Mouse (Mus musculus): ENCODE data around the gene Gpr146. TPM values are rescaled to one million over a fixed set of nuclear protein-coding genes. Genes with fewer than 3 reads are reported as not detected.

Gene Gpr146
- total and polyA plus RNA-seq, 2 experiments from 2014 or later: 23.0 to 38.2 TPM

- no peaks in the 10 kb centered on the region for H3K27me3 ChIP-seq (ENCODE audit: control insufficient read depth, insufficient read depth, low read length)
- DNase-seq (ENCODE audit: low spot score): no peak
- peaks cover 23% of the 10 kb centered on the region for H3K4me1 ChIP-seq (ENCODE audit: control insufficient read depth, insufficient read depth)
- peaks cover 26% of the 10 kb centered on the region for H3K36me3 ChIP-seq (replicated peaks; ENCODE audit: control insufficient read depth, insufficient read depth, low read length)
- no peak overlapping the region for H3K4me3 ChIP-seq (ENCODE audit: low read depth, low read length)
- WGBS: 69% methylated on average over 4 of the region's 4 CpGs
- H3K27ac ChIP-seq (ENCODE audit: low read depth): peak overlapping the region; percentile 63
- no peaks in the 10 kb centered on the region for H3K9me3 ChIP-seq (replicated peaks; ENCODE audit: control insufficient read depth, low read length)
- H3K4me2 ChIP-seq (ENCODE audit: low read depth, low read length): no peak overlapping the region
- ATAC-seq (ENCODE audit: insufficient read depth, low read depth): no peak
- peak overlapping the region; percentile 41; the same call in 1 of the 2 replicates for H3K9ac ChIP-seq (replicated peaks; ENCODE audit: low read depth, low read length)
- no peak for TF ChIP-seq EP300 (IDR thresholded peaks at IDR 0.05; ENCODE audit: low read depth)
Observed at GRCm38 (mm10) chr5:139397359-139397916, 19.9 kb downstream of the Gpr146 start.

- Histone ChIP-seq H3K27ac (ENCODE audit: low read depth) (peak overlapping the region; percentile 63), H3K4me3 (ENCODE audit: low read depth, low read length) (no peak overlapping the region), H3K9me3 (replicated peaks; ENCODE audit: control insufficient read depth, low read length) (no peaks in the 10 kb centered on the region), H3K9ac (replicated peaks; ENCODE audit: low read depth, low read length) (0 out of 2 replicates have a peak overlapping the region, but pooled peaks have one; percentile 41), H3K4me1 (ENCODE audit: control insufficient read depth, insufficient read depth) (peaks cover 23% of the 10 kb centered on the region), H3K4me2 (ENCODE audit: low read depth, low read length) (peak overlapping the region; percentile 38; the same call in 1 of the 2 replicates), H3K27me3 (ENCODE audit: control insufficient read depth, insufficient read depth, low read length) (no peaks in the 10 kb centered on the region), H3K36me3 (replicated peaks; ENCODE audit: control insufficient read depth, insufficient read depth, low read length) (peaks cover 18% of the 10 kb centered on the region)
- peak; percentile 86 for ATAC-seq (ENCODE audit: insufficient read depth, low read depth)
- TF ChIP-seq EP300 (IDR thresholded peaks at IDR 0.05; ENCODE audit: low read depth) (no peak), CTCF (IDR thresholded peaks at IDR 0.05; ENCODE audit: low read depth) (peak; percentile 97)
- 11% methylated on average over 5 of the region's 5 CpGs for WGBS
- DNase-seq (ENCODE audit: low spot score): peak; percentile 94
Observed at GRCm38 (mm10) chr5:139397959-139398753, 20.7 kb downstream of the Gpr146 start.

GRCm38 (mm10) chr5:139398786-139399185, 21.3 kb downstream of the Gpr146 start:
- Histone ChIP-seq H3K4me3 (ENCODE audit: low read depth, low read length) (no peak overlapping the region), H3K27me3 (ENCODE audit: control insufficient read depth, insufficient read depth, low read length) (no peaks in the 10 kb centered on the region), H3K36me3 (replicated peaks; ENCODE audit: control insufficient read depth, insufficient read depth, low read length) (peaks cover 12% of the 10 kb centered on the region), H3K9ac (replicated peaks; ENCODE audit: low read depth, low read length) (no peak overlapping the region), H3K27ac (ENCODE audit: low read depth) (peak overlapping the region; percentile 18), H3K4me1 (ENCODE audit: control insufficient read depth, insufficient read depth) (peaks cover 23% of the 10 kb centered on the region), H3K9me3 (replicated peaks; ENCODE audit: control insufficient read depth, low read length) (no peaks in the 10 kb centered on the region), H3K4me2 (ENCODE audit: low read depth, low read length) (peak overlapping the region; percentile 38; the same call in 1 of the 2 replicates)
- peak; percentile 2; the same call in 1 of the 2 replicates for ATAC-seq (ENCODE audit: insufficient read depth, low read depth)
- TF ChIP-seq CTCF (IDR thresholded peaks at IDR 0.05; ENCODE audit: low read depth) (no peak), EP300 (IDR thresholded peaks at IDR 0.05; ENCODE audit: low read depth) (no peak)
- DNase-seq (ENCODE audit: low spot score): no peak
- 77% methylated on average over 5 of the region's 5 CpGs for WGBS

DNA sequence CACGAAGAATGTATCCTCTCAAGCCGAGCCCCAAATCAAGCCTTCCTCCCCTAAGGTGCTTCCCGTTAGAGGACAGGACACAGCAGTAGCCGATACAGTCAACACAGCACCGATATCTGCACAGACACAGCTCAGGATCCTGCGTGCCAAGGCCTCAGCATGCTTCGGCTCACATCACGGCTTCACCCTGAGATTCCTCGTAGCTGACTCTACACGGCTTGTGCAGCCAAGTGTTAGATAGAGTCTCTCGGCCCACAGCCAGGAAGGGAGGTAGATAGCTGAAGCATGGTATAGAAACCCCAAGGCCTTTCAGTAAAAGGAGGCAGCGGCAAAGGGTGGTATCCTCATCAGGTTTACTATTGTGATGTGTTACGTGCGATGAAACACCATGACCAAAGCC, 22.5 kb downstream of the Gpr146 start:
- Histone ChIP-seq H3K9ac (replicated peaks; ENCODE audit: low read depth, low read length) (no peak overlapping the region), H3K9me3 (replicated peaks; ENCODE audit: control insufficient read depth, low read length) (no peaks in the 10 kb centered on the region), H3K27ac (ENCODE audit: low read depth) (0 out of 2 replicates have a peak overlapping the region, but pooled peaks have one; percentile 20), H3K4me3 (ENCODE audit: low read depth, low read length) (no peak overlapping the region), H3K4me2 (ENCODE audit: low read depth, low read length) (no peak overlapping the region), H3K27me3 (ENCODE audit: control insufficient read depth, insufficient read depth, low read length) (no peaks in the 10 kb centered on the region), H3K4me1 (ENCODE audit: control insufficient read depth, insufficient read depth) (peaks cover 23% of the 10 kb centered on the region), H3K36me3 (replicated peaks; ENCODE audit: control insufficient read depth, insufficient read depth, low read length) (0 out of 2 replicates have a peak, but pooled peaks cover 4% of the 10 kb centered on the region)
- 58% methylated on average over 14 of the region's 14 CpGs for WGBS
- no peak for DNase-seq (ENCODE audit: low spot score)
- ATAC-seq (ENCODE audit: insufficient read depth, low read depth): no peak
- TF ChIP-seq CTCF (IDR thresholded peaks at IDR 0.05; ENCODE audit: low read depth) (no peak), EP300 (IDR thresholded peaks at IDR 0.05; ENCODE audit: low read depth) (no peak)

DNA sequence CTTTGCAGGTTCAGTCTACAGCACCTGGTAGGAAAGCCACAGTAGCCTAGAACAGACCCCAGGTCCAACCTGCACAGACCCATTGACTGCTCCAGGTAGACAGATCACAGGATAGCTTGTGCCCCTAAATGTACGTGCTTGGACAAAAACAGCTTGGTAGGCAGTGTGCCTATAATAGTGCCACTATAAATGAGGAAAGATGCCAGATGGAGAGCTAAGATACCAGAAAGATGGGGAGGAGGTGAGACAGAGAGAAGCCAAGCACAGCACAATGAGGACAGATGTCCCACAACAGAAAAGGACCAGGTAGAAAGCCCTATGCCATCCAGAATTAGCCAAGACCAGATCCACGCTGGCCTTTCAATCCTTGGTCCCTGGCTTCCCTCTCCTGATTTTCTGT, 24.6 kb downstream of the Gpr146 start:
- no peak for DNase-seq (ENCODE audit: low spot score)
- Histone ChIP-seq H3K9me3 (replicated peaks; ENCODE audit: control insufficient read depth, low read length) (no peaks in the 10 kb centered on the region), H3K9ac (replicated peaks; ENCODE audit: low read depth, low read length) (no peak overlapping the region), H3K27ac (ENCODE audit: low read depth) (no peak overlapping the region), H3K4me2 (ENCODE audit: low read depth, low read length) (no peak overlapping the region), H3K4me1 (ENCODE audit: control insufficient read depth, insufficient read depth) (peaks cover 25% of the 10 kb centered on the region), H3K4me3 (ENCODE audit: low read depth, low read length) (no peak overlapping the region), H3K36me3 (replicated peaks; ENCODE audit: control insufficient read depth, insufficient read depth, low read length) (no peaks in the 10 kb centered on the region), H3K27me3 (ENCODE audit: control insufficient read depth, insufficient read depth, low read length) (no peaks in the 10 kb centered on the region)
- no peak for ATAC-seq (ENCODE audit: insufficient read depth, low read depth)
- WGBS: 89% methylated on average over 2 of the region's 2 CpGs
- TF ChIP-seq EP300 (IDR thresholded peaks at IDR 0.05; ENCODE audit: low read depth) (no peak), CTCF (IDR thresholded peaks at IDR 0.05; ENCODE audit: low read depth) (no peak)

Data from heart, postnatal 0 days (tissue).